Mouse (Mus musculus) left cerebral cortex, postnatal 36 days (tissue): ENCODE data around the gene Sag. TPM values are rescaled to one million over a fixed set of nuclear protein-coding genes. Genes with fewer than 3 reads are reported as not detected.

Experiments used
- DNase-seq, 2 experiments: peaks; one replicate each; pipeline ENCODE4 v3.0.0; 2021 to 2022; ENCODE audit warnings: low spot score in 2 of 2, mixed read lengths in 1 of 2
- intact Hi-C: fragments of 180-260 bp; cut with DNase I; formaldehyde crosslinking; loops from one replicate; pipeline ENCODE4 v1.15.1; 2025
- total RNA-seq, 2 experiments: library from RNA; stranded (reverse); gene quantifications; 2 replicates each; pipeline ENCODE4 v1.2.3; 2021

Gene Sag
- 1 to 10 TPM; 2.0 to 3.7 TPM for total RNA-seq

GRCm38 (mm10) chr1:87803576-87803975 is at the start of gene Sag:
Gene Sag (plus strand): TSS chr1:87803680.
- intact Hi-C loops: no loop called here

DNA sequence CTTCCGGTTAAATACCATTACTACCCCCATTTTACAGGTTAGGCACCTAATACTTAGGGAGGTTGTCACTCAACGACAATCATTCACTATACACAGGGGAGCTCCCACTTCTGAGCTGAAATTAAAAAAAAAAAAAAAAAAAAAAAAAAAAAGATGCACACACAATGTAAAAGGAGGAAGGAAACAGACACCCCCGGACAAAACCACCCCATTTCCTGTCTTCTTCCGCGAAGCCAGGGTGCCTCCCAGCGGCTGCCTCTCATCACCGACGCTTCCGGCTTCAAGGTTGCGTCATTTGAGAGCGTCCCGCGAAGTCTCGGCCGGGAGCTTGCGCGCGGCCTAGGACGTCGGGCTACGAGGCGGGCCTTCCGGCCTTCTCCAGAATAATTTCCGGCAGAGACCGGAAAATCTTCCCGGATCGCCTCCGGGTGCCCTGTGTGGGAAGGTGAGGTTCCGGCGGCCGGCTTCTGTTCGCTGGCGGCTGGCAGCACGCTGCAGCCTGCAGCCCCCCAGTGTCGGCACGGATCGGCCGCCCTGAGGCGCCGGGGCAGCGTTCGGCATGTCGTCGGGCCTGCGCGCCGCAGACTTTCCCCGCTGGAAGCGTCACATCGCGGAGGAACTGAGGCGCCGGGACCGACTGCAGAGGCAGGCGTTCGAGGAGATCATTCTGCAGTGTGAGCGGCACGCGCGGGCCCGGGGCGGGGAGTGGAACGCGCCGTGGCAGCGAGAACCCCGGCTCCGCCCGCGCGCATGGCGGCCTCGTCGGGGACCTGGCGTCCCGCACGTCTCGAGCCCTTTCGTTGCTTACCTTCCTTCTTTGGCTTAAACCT is 47.6 kb upstream of the Sag start, which contains the start of gene Atg16l1:
Gene Atg16l1, plus strand, starts transcription at position 230 of the 830 bp plus-strand sequence.
- intact Hi-C loops: loop anchor here (1.0 to 5.0 kb wide), 2 partner anchors 32 to 309 kb away; no protein-coding TSS in a partner anchor
- peak; percentile 96 to 97 for DNase-seq

More at GRCm38 (mm10) chr1:87803576-87803975, at the start of gene Sag:
- no peak for DNase-seq

DNA sequence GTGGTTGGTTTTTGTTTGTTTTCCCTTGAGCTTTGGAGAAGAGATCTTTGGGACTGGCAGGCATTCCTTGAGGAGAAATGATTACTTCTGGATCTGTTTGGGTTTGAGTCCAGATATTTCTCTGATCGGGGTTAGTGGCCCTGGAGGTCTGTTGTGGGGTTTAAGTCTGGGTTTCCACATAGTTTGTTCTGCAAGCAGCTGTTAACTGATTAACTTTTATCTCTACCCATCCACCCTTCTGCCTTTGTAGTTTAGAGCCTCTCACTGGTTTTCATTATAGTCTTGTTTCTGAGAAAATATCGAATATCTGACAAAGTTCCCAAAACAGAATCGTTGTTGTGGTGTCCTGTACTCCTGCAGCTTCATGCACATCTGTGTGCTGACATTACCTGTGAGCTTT is 39.7 kb upstream of the Sag start:
- intact Hi-C loops: no loop called here
- no peak for DNase-seq

DNA sequence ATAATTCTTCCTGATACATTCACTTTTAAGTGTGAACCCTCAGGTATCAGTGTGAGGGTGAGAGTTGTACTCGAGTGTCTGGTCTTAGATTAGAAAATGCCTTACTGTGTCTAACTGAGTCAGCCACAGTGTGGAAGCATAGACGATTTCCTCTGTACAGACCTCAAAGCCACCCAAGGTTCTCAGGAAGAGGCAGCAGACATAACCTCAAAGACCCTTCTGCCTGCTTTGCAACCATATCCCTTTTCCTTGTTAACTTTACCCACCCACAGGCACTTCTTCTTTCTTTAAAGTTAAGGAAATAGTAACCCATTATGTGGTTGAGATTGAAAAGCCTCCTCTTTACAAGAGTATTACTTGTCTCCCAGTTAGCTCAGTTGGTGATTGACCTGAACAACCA is 37.7 kb upstream of the Sag start:
- intact Hi-C loops: loop anchor here (5.0 kb wide), 1 partner anchor 157 kb away; no protein-coding TSS in a partner anchor

GRCm38 (mm10) chr1:87766233-87766632 is 37.2 kb upstream of the Sag start:
- intact Hi-C loops: loop anchor here (5.0 kb wide), 1 partner anchor 156 kb away; no protein-coding TSS in a partner anchor
- DNase-seq: no peak

More for the DNA sequence above, 37.7 kb upstream of the Sag start:
- no peak for DNase-seq

- no peak for DNase-seq
- intact Hi-C loops: loop anchor here (5.0 kb wide), 1 partner anchor 153 kb away; no protein-coding TSS in a partner anchor
These were observed 34.2 kb upstream of the Sag start for GRCm38 (mm10) chr1:87769263-87769662.

GRCm38 (mm10) chr1:87770486-87770885 is 33.0 kb upstream of the Sag start:
- DNase-seq: no peak
- intact Hi-C loops: no loop called here

GRCm38 (mm10) chr1:87771724-87772123 is 31.8 kb upstream of the Sag start:
- DNase-seq: no peak
- intact Hi-C loops: no loop called here

DNA sequence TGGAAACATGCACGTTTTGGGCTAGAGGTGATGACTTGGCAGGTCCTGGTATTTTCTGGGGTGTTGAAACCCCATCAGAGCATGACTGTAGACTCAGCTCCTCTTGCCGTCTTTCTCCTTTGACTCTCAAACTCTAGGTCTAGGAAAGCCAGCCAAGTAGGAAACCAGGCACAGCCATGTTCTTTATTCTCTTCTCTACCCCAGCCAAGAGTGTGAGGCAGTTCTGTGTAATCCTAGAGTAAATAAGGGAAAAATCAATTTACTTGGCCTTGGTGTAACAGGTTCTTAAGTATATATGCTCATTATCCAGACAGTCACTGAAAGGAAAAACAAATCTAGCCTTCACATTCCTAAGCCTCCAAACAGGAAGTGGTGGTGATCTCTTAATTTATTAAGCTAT is 30.1 kb upstream of the Sag start:
- DNase-seq: no peak
- intact Hi-C loops: no loop called here

DNA sequence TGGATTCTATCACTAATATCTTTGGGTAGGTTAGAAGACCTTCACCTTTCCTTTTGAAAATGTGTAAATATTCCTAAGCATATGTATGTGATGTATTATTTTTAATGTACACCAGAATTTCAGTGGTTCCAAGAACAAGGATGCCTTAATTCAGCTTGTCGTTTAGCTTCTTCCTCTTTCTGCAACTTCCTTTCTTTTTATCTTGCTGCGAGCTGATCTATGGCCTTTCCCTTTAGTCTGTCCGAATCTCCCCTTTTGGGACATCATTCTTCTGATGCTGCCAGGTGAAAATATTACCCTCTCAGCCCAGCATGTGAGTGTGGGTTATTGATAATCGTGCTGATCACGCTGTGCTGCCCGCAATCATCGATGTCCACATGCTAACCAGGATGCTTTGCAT is 28.6 kb upstream of the Sag start:
- no peak for DNase-seq
- intact Hi-C loops: no loop called here

DNA sequence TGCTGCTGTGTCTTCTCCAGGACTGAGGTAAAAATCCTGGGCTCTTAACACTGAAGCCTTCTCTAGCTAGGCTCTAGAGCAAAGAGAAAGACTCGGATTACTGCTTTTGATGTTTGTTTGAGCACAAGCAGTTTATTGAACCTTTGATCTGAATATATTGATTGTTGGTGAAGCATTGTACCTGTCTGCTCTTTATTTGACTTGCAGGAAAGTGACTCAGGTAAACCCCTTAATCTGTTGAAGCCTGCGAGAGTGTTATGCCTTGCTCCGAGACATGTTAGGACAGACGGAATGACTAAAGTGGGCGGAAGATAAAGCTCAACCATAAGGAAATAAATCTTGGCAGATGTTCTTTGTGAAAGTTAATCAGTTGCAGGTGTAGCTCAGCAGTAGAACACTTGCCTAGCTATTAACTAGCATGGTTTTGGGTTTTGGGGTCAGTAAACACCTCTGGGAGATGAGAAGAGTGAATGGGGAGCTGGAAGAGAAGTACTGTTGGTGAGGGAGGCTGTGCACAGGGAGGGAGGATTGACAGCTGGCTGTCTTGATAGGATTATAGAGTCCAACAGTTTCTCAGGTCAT is 24.2 kb upstream of the Sag start:
- no peak for DNase-seq
- intact Hi-C loops: no loop called here

GRCm38 (mm10) chr1:87785703-87786102 is 17.8 kb upstream of the Sag start:
- no peak for DNase-seq

GRCm38 (mm10) chr1:87786251-87786650 is 17.2 kb upstream of the Sag start:
- intact Hi-C loops: loop anchor here (5.0 kb wide), 1 partner anchor 66 kb away; the partner anchor contains the start of gene Dgkd
- DNase-seq: peak; percentile 56 to 72

More at GRCm38 (mm10) chr1:87785703-87786102, 17.8 kb upstream of the Sag start:
- intact Hi-C loops: loop anchor here (5.0 kb wide), 1 partner anchor 67 kb away; the partner anchor contains the start of gene Dgkd

- no peak for DNase-seq
- intact Hi-C loops: loop anchor here (5.0 kb wide), 2 partner anchors 63 to 133 kb away; partner anchors contain the start of gene Dgkd
These were observed 13.8 kb upstream of the Sag start for GRCm38 (mm10) chr1:87789665-87790064.

- no peak for DNase-seq
- intact Hi-C loops: loop anchor here (5.0 kb wide), 1 partner anchor 130 kb away; no protein-coding TSS in a partner anchor
These were observed 10.9 kb upstream of the Sag start for GRCm38 (mm10) chr1:87792438-87793137.

- intact Hi-C loops: loop anchor here (5.0 kb wide), 1 partner anchor 129 kb away; no protein-coding TSS in a partner anchor
- no peak for DNase-seq
These were observed 10.4 kb upstream of the Sag start for GRCm38 (mm10) chr1:87793138-87793449.

DNA sequence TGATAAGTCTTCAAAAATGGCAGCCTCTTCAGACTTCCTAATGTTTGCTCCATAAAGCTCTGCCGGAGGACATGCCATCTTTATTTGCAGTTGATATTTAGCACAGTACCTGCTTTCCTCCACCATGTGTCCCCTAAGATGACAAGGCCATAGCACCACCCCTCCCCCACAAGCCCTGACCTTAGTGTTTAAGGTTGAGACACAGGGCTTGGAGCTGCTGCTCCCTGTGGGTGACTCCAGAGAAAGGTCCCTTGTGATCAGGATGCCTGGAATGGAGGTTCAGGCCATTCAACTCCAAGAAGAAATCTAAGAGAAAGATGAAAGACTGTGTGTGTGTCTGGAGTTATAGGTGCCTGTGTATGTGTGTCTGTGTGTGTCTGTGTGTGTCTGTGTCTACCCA is 5.8 kb upstream of the Sag start:
- no peak for DNase-seq

DNA sequence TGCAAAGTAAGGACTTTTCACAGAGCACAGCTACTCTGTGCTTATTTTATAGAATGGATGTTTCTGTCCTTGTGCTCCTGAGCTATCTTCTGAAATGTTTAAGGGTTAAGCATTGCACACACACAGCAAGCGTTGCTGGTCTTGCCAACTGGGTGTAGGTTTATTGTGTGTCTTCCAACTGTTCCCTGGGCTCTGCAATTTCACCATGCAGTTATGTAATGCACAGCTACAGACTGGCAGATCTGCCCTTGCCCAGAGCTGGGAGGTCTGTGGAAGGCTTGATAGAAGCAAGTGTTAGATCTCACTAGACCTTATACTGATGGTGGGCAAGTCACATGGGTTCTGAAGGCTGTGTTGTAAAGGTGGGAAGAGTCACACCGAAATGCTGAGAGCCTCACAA is 5.2 kb upstream of the Sag start:
- DNase-seq: peak in 1 of 2 experiments; percentile 42
- intact Hi-C loops: no loop called here

More for the DNA sequence above, 5.8 kb upstream of the Sag start:
- intact Hi-C loops: no loop called here

DNA sequence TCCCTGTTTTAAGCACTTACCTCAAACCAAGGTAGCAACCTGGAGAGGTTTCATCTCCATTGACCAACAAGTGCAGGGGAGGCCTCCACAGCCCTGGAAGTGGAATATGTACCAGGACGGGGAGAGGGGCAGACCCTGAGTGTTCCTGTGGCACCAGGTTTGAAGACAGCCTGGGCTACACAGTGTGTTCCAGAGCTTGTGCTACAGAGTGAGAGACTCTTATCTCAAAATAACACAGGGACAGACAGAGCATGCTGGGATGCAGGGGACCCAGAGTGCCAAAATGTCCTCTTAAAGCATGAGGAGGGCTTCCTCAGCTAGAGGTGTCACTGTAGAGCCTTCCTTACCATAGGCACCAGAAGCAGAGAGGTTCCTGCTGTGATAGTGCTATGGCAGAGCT is 4.3 kb downstream of the Sag start:
- DNase-seq: no peak
- intact Hi-C loops: no loop called here

- no peak for DNase-seq
- intact Hi-C loops: no loop called here
These were observed 7.9 kb downstream of the Sag start for GRCm38 (mm10) chr1:87811391-87811790.
